Mouse (Mus musculus) adrenal gland, adult 18-20 months (tissue): ENCODE measurements at regions not wholly inside any gene's neighbourhood (a gene's known extent, or its start where the extent isn't known, plus 50 kb on each side); places are given as distances from the start of the nearest gene placed in this dataset.
A peak's percentile ranks its signal among the peaks of the same experiment; 100 is the strongest.

Source experiments
- DNase-seq, 2 experiments: peaks; one replicate each; pipeline ENCODE4 v3.0.0; 2021 to 2022; ENCODE audit warnings: low spot score in 2 of 2

DNA sequence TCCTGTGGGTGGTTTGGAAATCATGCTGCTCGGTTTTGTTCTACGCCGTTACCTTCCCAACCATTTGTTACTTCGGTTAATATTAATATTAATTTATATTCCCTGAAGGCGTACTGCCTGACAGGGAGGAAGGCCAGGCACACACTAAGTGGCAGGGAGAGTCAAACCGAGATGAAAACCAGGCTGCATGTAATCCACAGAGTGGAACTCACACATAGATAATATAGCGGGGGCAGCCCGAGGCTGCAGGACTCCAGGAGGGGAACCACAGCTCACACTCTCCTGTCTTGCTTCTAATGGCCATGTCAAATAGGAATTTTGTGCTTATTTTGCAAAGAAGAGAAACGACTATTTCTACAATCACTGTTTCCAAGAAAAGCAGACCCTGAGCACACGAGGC, 161.3 kb upstream of the Ncam1 start:
- no peak for DNase-seq

DNA sequence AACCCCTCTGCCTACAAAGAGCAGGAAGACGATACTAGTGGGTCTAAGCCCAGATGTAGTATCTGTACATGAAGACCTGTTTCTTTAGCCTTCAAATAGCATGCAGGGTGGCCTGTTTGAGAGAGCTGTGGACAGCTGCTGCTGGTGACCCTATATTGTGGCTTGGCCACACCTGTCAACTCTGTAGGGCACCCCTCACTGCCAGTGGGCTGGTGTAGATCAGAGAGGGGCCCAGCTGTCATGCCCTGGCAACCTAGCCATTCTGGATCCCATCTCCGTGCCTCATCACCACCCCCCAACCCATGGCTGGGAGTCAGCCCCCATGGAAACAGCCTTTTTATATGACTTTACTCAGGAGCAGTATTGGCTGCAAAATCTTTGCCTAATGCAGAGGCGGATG, 160.2 kb upstream of the Ncam1 start:
- DNase-seq, result no peak

DNA sequence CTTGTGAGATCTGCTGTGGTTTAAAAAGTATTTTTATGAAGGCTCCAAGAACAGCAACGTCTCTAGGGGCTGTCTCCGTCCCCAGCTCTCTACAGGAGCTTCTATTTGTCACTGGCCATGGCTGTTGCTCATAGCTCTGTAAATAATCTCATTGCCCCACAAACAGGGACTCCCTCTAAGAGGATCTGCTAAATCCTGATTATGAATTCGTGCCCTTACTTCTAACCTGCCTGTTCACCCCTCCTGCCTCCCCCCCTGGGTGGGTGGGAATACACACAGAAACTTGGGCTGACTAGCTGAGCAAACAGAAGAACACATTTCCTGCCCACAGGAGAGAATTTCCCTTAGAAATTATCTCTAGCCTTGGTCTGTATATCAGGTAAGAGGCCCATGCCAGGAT, 155.9 kb upstream of the Ncam1 start:
- no peak for DNase-seq

DNA sequence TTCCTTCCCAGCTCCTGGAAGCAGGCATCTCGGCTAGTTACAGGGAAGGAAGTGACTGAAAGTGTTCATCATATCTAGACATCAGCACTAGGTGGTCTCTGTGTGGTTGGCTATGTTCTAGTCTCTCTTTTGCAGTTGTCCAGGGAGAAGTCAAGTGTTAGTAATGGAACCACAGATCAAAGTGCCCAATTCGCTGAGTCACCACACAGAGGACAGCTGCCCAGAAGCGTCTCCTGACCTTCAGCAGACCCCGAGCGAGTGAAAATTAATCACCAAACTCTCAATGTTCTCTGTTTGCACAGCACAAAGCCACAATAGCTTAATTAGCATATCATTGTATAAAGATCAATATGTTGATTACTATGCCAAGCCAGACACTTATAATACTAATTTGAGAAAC, 151.6 kb upstream of the Ncam1 start:
- DNase-seq, result peak in 1 of 2 experiments; percentile 10

DNA sequence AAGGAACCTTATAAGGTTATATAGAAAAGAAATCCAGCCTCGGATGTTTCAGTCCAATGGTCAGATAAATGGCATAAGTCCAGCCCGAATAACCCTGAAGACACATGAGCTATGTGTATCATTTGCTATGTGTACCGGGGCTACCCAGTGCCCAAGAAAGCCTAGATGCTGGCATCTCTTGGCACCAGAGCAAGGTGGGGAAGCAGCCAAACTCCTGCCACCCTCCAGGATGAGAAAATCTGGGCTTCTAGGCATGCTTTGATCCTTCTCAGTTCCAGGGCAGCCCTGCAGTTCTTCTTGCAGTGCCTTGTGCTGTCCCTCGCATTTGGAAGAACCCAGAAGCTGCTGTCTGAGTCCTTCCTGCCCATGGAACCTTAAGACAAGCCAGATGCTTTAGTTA, 149.8 kb upstream of the Ncam1 start:
- DNase-seq, result no peak

DNA sequence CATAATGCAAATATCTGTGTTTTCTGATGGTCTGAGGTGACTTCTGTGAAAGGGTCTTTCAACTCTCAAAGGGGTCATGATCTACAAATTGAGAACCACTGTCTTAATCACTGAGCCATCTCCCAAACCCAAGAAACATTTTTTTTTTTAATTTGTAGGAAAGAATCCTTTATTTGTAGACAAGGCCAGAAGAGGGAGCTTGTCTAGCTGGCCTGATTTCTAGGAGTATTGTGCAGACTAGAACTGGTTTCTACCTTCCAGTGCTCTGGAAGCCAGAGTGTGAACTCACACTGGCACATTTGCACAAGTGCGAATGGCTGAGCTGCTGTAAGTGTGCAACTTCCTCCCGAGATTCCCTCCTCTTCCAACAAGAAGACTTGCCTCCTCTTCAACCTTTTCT, 148.1 kb upstream of the Ncam1 start:
- DNase-seq, result no peak

DNA sequence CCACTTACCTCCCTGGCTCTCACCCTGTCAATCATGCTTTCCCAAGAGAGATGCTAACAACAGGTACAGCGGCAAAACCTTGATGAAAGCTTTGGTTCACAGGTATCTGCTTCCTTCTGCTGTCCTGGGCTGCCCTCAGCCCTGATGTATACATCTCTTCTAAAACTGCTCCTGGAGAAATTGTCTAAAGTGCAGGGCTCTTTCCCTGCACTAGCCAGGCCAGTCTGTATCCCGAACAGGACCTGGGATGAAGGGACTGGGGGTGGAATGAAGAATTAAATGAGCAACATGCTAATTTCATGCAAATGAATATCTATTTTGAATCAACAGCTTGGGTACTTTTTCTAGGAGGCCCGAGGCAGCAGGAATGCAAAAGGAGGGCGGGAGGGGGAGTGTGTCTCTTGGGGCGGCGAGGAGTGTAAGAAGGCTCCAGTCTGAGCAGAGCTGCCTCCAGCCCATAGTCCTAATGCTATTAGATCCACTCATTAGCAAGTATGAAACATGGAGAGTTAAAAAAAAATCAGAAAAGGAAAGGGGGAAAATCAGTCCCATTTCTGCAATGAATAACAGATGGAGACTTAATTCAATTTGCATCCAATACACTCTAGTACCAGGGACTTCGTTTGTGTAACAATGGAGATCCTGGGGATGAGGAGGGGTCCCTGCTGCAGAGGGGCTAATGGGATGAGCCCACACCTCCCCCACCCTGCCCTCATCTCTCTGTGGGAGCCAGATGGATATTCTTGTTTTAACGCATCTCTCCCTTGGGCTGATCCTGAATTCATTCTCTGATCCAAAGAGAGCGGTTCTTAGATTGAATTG, 137.0 kb upstream of the Ncam1 start:
- DNase-seq, result no peak

DNA sequence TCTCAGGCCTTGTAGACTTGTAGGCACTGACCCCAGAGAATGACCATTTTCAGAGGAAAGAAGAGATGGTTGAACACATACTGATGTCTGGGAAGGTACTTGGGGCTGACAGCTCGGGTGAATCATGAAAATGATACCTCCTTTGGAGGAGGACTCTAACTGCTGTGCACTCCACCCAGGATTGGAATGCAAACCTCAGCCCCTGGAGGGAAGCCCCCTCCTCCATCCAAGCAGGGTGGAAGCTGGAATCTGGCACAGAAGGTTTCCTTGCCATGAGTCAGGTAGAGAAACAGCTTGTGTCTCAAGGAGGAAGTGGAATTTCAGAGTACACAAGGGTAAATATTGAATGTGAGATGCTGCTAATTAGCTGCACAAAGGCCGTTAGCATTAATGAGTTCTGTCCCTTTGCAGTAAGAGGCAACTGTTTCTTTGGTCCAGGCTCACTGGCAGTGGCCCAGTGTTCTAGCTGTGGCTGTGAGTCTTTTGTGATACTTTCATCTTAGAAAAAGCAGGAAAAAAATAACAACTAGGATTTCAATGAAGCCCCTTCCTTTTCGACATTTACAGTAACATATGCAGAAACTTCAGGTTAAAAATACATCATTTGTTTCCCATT, 129.4 kb upstream of the Ncam1 start:
- no peak for DNase-seq

DNA sequence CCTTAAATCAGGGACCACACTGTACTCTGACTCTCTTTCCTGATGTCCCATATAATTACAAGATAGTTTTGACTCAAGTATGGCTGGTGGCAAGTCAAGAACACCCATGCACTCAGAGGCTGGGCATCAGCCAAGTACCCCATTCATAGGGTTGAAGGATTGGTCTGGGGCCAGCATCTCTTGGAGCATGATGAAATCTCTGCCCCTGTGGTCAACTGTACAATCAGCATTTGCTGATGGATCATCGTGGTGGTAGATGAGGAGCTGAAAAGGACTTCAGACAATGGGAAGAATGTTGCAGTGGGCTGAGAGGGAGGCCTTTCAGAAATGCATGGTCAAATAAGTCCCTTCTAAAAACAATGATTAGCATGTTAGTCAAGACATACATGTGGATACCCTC, 128.6 kb upstream of the Ncam1 start:
- DNase-seq, result no peak

DNA sequence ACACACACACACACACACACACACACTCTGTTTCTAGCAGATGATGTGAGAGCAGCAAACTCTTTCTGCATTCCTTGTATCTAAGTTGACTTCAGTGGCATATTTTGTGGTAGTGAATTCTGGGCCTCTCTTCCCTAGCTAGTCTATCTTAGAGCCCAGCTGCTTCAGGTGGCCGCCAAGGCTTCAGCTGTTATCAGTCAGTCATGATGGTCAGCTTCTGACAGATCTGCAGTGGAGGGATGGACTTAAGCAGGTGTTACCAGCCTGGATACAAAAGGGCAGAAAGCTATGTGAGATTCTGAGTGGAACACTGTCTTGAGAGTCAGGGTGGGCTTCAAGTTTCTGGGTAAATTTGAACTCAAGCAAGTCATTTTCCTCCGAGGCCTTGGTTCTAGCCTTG, 127.1 kb upstream of the Ncam1 start:
- no peak for DNase-seq

DNA sequence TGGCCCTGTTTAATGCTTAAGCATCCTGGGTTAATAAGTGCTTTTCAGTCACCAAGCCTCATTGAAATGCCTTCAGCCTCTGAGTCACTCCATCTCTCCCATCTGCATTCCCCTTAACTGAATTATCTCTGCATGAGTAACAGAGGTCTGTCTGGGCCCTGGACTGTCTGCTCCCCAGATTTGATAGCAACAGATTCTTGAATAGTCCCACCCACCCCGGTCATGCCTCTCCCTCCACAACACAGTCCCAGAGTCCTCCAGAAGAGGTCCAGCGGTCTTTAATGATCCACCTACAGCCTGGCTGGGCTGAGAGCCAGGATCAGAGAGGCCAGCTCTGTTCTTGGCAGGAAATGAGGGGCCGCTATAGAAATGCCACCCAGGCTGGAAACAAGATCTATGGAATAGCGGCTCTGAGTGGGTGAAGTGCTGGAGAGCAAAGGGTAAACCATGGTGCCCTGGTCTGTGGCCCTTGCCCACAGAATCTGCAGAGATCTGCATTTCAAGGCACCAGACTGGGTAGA, 125.3 kb upstream of the Ncam1 start:
- DNase-seq, result no peak

DNA sequence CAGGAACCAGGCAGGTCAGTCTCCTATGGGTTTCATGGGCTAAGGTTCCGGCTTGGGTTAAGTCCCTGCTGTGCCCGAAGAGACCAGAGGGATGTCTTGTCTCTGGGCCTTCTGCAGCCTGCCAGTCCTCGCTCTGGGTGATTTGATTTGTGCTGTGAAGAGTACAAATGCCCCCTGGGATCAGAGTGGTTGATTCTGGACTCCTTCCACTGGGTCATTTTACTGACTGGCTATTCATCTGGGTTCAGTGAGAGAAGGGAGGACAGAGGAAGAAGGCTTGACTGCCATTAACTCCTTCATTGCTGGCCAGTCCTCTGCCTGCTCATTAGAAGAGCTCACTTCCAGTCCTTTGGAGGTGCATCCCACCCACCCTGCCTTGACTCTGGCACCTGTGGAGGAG, 124.0 kb upstream of the Ncam1 start:
- DNase-seq, result no peak

DNA sequence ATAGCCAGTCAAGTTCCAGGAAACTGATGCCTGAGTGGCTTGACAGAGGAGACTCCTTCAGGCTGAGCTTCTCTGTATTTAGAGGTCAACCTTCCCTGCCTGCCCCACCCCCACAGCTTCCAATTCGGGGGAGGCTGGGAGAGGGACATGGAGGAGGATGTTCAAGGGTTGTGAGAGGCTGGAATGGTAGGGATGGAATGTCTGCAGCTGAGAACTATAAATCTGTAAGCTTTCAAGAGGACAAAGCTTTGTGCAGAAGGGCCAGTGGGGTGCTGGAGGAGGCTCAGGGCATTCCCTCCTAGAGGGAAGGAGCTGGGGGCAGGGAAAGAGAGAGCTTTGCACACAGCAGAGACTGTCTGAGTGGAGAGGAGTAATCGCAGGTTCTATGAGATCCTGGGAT, 123.4 kb upstream of the Ncam1 start:
- no peak for DNase-seq

DNA sequence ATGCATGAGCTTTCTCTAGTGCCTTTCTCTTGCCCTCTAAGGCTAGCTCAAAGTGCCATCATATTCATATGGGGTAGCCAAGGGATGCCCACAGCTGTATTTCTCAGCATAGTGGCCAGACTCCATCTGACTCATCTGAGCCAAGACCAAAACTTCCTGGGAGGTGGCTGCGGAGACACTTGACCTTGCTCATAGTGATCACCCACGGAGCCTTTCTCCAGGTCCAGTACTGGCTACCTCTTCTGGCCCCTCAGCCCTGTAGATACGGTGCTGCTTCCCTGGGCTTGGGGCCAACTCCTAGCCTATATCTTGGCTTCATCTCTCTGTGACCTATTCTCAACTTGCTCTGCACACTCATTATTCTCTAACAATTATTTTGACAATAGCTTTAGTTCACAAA, 122.6 kb upstream of the Ncam1 start:
- DNase-seq, result no peak

DNA sequence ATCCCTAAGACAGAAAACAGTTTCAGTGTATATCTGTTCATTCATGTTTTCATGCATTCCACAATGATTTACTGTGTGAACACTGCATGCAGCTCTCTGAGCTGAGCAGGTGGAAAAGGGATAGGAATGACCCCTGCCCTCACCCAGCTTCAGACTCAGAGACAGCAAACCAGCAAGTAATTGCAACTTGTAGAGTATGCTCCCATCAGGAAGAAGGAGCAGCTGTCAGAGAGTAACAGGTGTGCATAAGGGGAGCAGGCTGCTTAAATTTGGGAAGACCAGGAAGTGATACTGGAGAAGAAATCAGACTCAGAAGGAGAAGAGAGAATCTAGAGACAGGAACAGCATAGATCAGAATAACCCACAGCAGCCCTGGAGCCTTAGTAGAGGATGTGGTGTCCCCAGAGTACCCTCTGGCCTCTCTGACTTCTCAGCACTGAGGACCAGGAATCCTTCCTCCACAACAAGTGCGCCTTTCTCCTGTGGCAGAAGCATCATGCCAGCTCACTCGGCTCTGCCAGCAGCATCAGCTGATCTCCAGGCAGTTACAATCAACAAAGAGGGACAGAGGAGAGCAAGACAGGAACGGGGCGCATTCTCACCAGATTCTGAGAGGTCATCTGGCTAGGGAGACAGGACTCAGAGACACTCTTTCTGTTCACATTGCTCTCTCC, 116.5 kb upstream of the Ncam1 start:
- DNase-seq, result no peak

DNA sequence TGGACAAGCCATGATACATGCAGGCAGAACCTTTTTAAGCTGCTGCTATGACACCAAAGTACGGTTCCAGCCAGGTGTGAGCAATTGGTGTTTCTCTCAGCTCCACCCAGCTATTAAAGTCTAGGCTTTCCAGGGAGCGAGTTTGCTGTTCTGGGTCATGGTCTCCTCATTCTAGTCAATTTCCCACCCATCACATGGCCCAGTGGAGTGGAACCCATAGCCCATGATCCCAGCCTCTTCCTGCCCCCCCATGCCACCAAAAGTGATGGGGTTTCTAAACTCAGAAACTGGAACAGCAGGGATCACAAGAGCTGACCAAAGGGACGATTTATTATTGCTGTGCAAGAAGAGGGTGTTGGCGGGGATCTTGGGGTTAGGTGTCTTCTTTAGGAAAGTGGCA, 115.0 kb upstream of the Ncam1 start:
- DNase-seq, result no peak

DNA sequence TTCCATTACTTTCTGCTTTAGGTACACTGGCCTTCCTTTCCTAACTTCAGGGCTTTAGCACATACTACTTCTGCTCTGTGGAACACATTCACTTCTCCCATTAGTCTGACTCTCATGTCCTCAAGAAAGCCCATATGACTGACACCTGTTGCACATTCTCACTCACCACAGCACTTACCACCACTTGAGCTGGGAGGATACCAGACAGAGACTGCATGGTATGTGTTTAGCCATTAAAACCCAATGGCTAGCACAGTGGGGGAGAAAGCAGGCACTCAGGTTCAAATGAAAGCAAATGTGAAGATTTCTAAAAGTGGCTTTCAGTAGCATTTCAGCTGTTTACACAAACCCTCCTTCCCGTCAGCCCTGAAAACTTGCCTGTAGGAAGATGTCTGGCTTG, 113.6 kb upstream of the Ncam1 start:
- DNase-seq, result no peak

DNA sequence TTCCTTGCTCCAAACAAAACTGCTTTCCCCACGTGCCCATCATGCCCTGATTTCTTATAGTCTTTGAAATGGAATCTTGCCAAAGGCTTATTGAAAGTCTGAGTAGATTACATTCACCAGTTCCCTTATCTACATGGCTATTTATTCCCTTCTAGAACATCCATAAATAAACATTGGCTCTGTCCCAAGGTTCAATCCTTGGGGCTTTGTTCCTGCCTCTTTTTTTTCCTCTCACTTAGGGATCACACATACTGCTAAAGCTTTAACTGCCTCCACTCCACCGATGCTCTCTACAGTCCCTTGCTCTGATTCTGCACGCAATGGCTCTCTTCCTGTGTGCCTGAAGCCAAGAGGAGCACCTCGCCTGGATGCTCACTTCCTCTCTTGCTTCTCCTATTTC, 107.6 kb upstream of the Ncam1 start:
- no peak for DNase-seq

DNA sequence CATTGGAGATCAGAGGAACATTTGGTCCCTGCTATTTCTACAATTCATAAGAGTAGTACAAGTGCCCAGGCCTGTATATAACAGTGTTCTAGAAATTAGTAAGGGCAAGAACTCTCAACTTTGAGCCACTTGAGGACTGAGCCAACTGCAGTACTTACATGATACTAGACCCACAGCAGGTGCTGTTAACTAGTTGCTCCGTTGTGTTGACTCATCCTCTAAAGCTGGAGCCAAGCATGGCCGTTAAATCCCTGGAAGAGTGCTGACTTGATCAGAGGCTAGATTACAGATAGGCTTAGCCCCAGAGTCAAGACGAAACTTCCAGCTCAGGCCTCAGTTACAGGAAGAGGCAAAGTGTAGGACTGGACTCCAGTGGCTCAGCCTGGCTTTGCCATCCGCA, 107.0 kb upstream of the Ncam1 start:
- no peak for DNase-seq

DNA sequence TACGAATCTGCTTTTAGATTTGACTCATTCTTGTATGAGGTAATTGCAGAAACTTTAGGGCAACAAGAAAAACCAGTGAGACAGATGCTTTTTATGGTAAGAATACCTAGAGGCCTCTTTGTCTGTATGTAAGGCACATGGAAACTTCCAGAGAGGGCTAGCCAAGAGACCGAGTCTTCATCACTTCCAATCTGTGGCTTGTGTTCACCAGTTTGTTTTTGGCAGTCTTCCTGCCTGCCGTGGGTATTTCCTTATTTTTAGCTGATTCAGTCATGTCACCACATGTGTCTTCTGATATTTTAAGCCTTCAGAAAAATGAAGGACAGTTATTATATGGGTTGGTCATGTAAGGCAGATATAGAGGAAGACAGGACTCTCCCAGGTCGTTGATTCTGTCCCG, 100.2 kb upstream of the Ncam1 start:
- DNase-seq, result no peak

DNA sequence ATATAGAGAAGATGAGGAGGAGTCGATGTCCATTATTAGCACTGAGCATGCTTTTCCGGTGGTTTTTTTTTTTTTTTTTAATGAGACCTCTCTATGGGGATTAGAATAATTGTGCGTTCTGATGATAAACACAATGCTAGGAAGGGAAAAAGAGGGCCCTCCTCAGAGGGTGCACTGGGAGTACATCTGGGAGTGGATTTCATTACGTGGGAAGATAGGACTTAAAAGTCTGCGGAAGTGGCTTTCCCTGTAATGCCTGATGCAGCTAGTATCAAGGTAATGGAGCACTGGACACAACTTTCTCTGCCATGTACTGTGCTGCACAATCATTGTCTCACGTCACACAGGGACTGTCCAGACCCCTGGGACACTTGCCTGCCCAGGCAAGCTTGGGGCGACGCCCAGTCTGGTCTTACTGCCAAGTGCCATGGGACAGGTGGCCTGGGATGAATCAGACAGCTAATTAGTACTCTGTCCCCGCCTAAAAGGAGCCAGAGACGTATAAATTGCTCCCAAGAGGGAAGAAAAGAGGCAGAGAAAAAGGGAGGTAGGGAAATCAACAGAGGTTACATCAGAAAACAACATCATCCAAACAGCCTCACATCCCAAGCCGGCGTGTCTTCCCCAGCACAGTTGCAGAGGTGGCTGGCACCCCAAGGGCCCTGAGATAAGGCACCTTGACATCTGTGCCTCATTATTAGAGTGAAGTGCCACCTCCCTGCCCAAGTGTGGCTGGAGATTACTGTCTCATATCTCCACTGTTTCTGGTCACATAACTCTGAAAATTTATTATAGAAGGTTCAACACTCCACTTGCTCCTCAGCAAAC, 86.0 kb upstream of the Ncam1 start:
- DNase-seq, result no peak
